Mouse (Mus musculus) leukemia stem cell, adult 10-12 weeks (primary cell): ENCODE results near the gene Slc2a5. TPM values are rescaled to one million over a fixed set of nuclear protein-coding genes. Genes with fewer than 3 reads are reported as not detected.

Experiments
- polyA plus RNA-seq: library from polyadenylated mRNA; stranded (reverse); fragments of >175 nt; gene quantifications from 2 replicates; pipeline ENCODE4 v1.2.3, GENCODE M21; 2012; ENCODE audit warnings: low replicate concordance

Gene Slc2a5
- polyA plus RNA-seq = not detected in 2 replicates

DNA sequence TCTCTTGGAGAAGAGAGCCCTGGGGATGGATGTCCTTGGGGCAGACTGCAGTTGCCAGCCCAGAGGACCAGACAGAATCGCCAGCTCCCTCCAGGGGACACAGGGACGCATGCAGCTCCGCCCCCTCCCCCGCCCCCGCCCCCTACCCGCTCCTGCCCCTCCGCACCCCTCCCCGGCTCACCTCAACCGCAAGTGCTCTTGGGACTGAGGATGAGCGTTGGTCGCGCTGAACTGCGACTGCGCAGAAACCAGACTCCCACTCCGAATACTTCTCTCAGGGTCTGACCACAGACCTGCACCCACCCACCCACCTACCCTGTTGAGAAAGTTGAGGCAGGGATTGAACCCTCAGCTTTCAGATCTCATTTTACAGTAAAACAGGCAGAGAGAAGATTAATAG lies at the start of gene Slc2a5:
Gene Slc2a5, plus strand, starts transcription at position 229 of the 400 bp plus-strand sequence.

GRCm38 (mm10) chr4:150087161-150087889 lies 31.8 kb upstream of the Slc2a5 start, which contains the start of gene Gpr157:
TSS of gene Gpr157 (plus strand) at chr4:150087365.

Other genes with a start within 250 kb of the Slc2a5 start
- gene Spsb1, start 164.2 kb upstream of the Slc2a5 start, polyA plus RNA-seq = 1.4 and 2.1 TPM in 2 replicates
- 5.5 and 10.4 TPM in 2 replicates for gene H6pd, start 110.3 kb upstream of the Slc2a5 start, polyA plus RNA-seq
- 0.66 and 0.69 TPM in 2 replicates for gene Gpr157, start 31.9 kb upstream of the Slc2a5 start, polyA plus RNA-seq
- not detected in 2 replicates for gene Slc2a7, start 29.7 kb downstream of the Slc2a5 start, polyA plus RNA-seq
- gene Car6, start 82.0 kb downstream of the Slc2a5 start, polyA plus RNA-seq = not detected in 2 replicates
- 40.4 and 548 TPM in 2 replicates for gene Eno1, start 117.4 kb downstream of the Slc2a5 start, polyA plus RNA-seq
- 257 and 444 TPM in 2 replicates for gene Rere, start 162.4 kb downstream of the Slc2a5 start, polyA plus RNA-seq